Mouse (Mus musculus) midbrain, postnatal 0 days (tissue): Measurements from ENCODE around the gene Fbxw17. TPM values are rescaled to one million over a fixed set of nuclear protein-coding genes. Genes with fewer than 3 reads are reported as not detected.
A peak's percentile ranks its signal among the peaks of the same experiment; 100 is the strongest.
"Not testable (repeated sequence)": the region's sequence is repeated elsewhere in the genome, so short reads cannot be mapped to it uniquely, and the experiment has no call there.

Experiments
- ATAC-seq: fragments of 200-750 bp; cut with Nextera tagmentation; 2 replicates; pipeline ENCODE4 v1.8.0; 2017; ENCODE audit warnings: moderate number of reproducible peaks, mild to moderate bottlenecking, moderate TSS enrichment, moderate library complexity; ENCODE audit not compliant: low FRiP score
- DNase-seq: peaks from one replicate; pipeline ENCODE4 v3.0.0-alpha.2; 2015; ENCODE audit warnings: low spot score
- H3K27ac ChIP-seq: fragments of 300-500 bp; sonication (generic); 2 replicates; pipeline ENCODE4 v1.5.1; 2014; ENCODE audit warnings: low read depth, mild to moderate bottlenecking, low read length, mixed read lengths
- H3K27me3 ChIP-seq: fragments of 300-500 bp; sonication (generic); 2 replicates; pipeline ENCODE4 v1.6.1; 2014; ENCODE audit warnings: low read length, control low read depth, mixed read lengths; ENCODE audit not compliant: insufficient read depth
- H3K36me3 ChIP-seq: fragments of 300-500 bp; sonication (generic); 2 replicates; pipeline ENCODE4 v1.6.1; 2014; ENCODE audit warnings: low read length, control low read depth, mixed read lengths; ENCODE audit not compliant: insufficient read depth
- H3K4me1 ChIP-seq: fragments of 300-500 bp; sonication (generic); 2 replicates; pipeline ENCODE4 v1.6.1; 2014; ENCODE audit warnings: mild to moderate bottlenecking, control low read depth, antibody characterized with exemption, low read length, mixed read lengths; ENCODE audit not compliant: insufficient read depth
- H3K4me2 ChIP-seq: fragments of 300-500 bp; sonication (generic); 2 replicates; pipeline ENCODE4 v1.6.1; 2014; ENCODE audit warnings: low read depth, mild to moderate bottlenecking, low read length, mixed read lengths; ENCODE audit not compliant: poor library complexity, severe bottlenecking
- H3K4me3 ChIP-seq: fragments of 300-500 bp; sonication (generic); 2 replicates; pipeline ENCODE4 v1.5.1; 2014; ENCODE audit warnings: low read depth, mild to moderate bottlenecking, low read length, moderate library complexity
- H3K9ac ChIP-seq: fragments of 300-500 bp; sonication (generic); replicated peaks from 2 replicates; pipeline ENCODE4 v1.6.1; 2014; ENCODE audit warnings: mild to moderate bottlenecking, low read length, moderate library complexity, mixed read lengths; ENCODE audit not compliant: poor library complexity, severe bottlenecking
- H3K9me3 ChIP-seq: fragments of 300-500 bp; sonication (generic); 2 replicates; pipeline ENCODE4 v1.6.1; 2016; ENCODE audit warnings: low read length, control low read depth
- CTCF ChIP-seq: IDR thresholded peaks from 2 replicates; pipeline ENCODE4 v1.5.1; 2016; ENCODE audit warnings: antibody characterized with exemption, mild to moderate bottlenecking
- WGBS: fragments of 180-500 bp; shearing (Covaris S2); extraction: QIAGEN DNeasy Blood & Tissue Kit; methylation state at CpG from one replicate; pipeline ENCODE4 v1.1.7; 2014; 5-methylcytosine and 5-hydroxymethylcytosine counted together
- polyA plus RNA-seq: library from polyadenylated mRNA; unstranded; fragments of >200 nt; fragmentation: Nextera tagmentation; extraction: Ambion mirVana; gene quantifications from 2 replicates; pipeline ENCODE4 v1.2.1, GENCODE M21; 2015
- total RNA-seq: library from RNA; depleted of rRNA; stranded (reverse); fragments of >200 nt; gene quantifications from 2 replicates; pipeline ENCODE4 v1.2.3, GENCODE M21; 2014; rRNA removed

Gene Fbxw17
- total RNA-seq (41.8 and 42.5 TPM in 2 replicates), polyA plus RNA-seq (29.6 and 39.1 TPM in 2 replicates)

DNA sequence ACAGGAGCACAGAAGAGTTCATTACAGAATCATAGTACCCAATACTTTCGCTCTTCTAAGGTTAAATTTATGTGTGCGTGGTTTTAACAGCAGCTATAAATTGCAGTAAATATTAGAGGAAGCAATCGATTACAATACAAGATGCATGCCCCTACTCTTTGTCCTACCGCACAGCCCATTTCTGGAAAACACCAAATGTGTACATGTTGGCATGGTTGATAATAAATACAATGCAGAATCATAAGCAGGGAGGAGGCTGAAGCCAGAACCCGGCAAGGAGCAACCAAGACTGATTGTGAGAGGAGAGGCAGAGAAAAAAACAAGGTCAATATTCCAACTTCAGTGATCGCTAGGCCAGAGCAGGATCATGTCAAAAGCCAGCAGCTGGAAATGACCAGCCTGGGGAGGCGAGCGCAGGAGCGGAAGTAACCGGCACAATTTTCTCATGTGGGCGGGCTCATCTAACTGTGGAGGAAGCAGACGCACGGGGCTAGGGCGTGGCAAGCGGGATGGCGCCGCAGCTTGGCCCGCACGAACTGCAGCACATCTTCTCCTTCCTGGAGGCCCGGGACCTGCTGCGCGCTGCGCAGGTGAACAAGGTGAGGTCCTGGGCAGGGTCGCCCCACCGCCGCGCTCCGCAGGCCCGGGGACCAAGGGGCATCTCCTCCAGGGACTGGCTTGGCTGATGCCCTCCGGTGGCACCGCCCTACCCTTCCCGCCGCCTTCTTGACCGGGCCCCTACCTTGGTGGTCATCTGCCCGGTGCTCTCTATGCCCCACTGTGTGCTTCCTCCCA lies at the start of gene Fbxw17:
Gene Fbxw17 (plus strand): TSS at position 476 of the 795 bp plus-strand sequence.
- Histone ChIP-seq H3K9ac (peak within 1 kb of the TSS; percentile 91), H3K27me3 (no peaks in the 10 kb centered on the region), H3K27ac (peak within 1 kb of the TSS; percentile 77), H3K4me2 (peak within 1 kb of the TSS; percentile 88), H3K4me3 (peak within 1 kb of the TSS; percentile 90), H3K4me1 (peaks cover 3% of the 10 kb centered on the region; the same call in 1 of the 2 replicates), H3K36me3 (no peaks in the 10 kb centered on the region; the same call in 1 of the 2 replicates), H3K9me3 (no peaks in the 10 kb centered on the region)
- peak; percentile 84 for DNase-seq
- 11% methylated on average over 35 of the region's 35 CpGs for WGBS
- TF ChIP-seq CTCF = no peak
- peak; percentile 97 for ATAC-seq

DNA sequence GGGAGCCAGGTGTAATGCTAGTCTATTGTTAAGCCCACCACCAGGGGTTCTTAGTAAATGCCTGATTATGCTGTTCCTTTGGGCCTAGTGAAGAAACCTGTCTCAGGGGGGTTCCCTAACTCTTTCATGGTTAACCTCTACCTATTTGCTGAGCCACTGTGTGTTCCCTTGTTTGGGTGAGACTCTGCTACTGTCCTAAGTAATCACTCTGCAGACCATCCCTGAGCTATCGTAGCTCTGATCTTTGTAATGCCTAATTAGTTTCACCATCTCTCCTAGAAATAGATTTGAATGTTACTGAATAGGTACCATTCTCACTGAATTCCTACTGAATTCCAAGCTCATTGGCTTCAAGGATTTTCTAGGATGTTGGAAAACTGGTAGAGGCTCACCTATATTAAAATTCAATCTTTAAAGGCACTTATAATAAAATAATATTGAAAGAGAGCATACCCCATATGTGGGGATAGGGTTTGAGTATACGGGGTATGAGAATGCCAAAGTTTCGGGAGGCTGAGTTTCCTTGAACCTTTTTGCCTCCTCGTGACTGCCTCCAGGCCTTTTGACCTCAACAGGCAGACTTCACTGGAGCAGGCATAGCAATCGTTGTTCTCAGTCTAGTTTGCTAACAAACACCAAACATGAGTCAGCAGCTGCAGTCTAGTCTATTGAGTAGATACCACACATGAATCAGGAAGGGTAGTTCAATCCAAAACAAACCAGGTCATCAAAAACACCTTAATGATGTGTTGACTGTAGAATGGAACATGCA lies 44.5 kb upstream of the Fbxw17 start:
- not testable (repeated sequence) for H3K9ac ChIP-seq, DNase-seq, H3K4me1 ChIP-seq, H3K9me3 ChIP-seq, H3K27ac ChIP-seq, H3K36me3 ChIP-seq, H3K4me3 ChIP-seq, ATAC-seq, H3K4me2 ChIP-seq, H3K27me3 ChIP-seq
- WGBS = 74% methylated on average over 5 of the region's 5 CpGs

DNA sequence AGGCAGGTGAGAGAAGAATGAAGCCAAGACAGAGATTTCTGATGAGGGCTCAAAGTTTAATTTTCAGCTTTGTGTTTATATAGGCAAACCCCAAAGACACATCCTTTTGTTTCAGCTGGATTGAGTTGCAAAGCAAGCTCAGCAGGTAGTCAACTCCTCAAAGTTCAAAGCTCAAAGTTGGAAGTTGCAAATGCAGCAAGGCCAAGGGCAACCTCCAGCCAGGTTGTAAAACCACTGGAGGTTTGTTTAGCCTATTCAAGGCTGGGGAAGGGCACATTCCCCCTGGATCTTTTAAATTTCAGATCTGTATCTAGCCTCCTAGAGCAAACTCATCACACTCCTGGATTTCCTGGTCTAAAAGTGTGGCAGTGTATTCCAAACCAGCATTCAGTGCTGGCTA lies 28.5 kb upstream of the Fbxw17 start:
- not testable (repeated sequence) for H3K4me2 ChIP-seq, H3K4me1 ChIP-seq, H3K9ac ChIP-seq, DNase-seq, H3K9me3 ChIP-seq, H3K36me3 ChIP-seq, H3K4me3 ChIP-seq, H3K27ac ChIP-seq, H3K27me3 ChIP-seq, ATAC-seq

DNA sequence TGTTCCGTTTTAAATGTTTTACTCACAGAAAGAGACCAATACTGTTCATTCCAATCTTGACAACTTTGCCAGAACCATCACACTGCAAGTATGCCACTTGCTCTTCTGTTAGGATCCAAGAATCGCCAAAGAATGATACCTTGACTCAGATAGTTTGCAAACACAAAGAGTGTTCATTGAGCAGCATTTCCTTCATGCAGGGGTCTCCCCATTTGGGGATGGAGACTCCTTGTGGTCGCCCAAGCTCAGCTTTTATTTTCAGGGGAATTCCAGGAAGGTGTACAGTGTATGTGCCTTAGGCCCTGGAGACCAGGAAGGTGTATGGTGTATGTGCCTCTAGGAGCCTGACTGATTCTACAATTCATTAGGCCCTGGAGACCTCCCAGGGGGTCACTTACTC lies 757 bp downstream of the Fbxw17 start:
- Histone ChIP-seq H3K4me1 (peaks cover 3% of the 10 kb centered on the region; the same call in 1 of the 2 replicates), H3K4me3 (peak overlapping the region; percentile 90), H3K9me3 (no peaks in the 10 kb centered on the region), H3K9ac (peak overlapping the region; percentile 91), H3K4me2 (peak overlapping the region; percentile 88), H3K27ac (peak overlapping the region; percentile 77; the same call in 1 of the 2 replicates), H3K36me3 (peaks cover 5% of the 10 kb centered on the region), H3K27me3 (no peaks in the 10 kb centered on the region)
- ATAC-seq (peak; percentile 32; the same call in 1 of the 2 replicates), DNase-seq (peak; percentile 12)
- 39% methylated on average over 3 of the region's 3 CpGs for WGBS
- peak; percentile 36 for TF ChIP-seq CTCF

DNA sequence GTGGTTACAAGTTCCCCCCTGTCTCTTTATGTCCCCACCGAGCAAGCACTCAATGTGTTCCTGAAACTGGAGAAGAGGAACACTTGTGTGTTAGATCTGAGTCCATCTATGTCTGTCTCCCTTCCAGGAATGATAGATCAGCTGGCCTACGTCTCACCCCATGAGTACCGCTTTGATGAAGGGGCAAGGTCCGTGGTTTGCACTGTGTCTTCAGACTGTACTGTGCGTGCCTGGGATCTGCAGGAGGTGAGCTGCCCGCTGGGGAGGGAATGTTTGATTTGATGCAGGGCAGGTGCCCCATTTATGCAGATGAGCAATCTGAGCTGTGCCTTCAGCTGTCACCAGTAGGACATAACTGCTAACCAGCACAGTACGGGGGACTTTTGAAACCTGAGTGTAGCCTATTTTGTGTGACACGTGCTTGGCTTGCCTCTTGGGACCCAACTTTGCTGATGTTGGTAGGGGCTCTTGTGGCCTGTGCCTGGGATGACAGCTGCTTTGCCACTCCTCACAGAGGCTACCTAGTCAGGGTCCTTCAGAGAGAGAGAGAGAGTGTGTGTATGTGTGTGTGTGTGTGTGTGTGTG lies 6.1 kb downstream of the Fbxw17 start:
- Histone ChIP-seq H3K4me1 (peaks cover under 1% of the 10 kb centered on the region; the same call in 1 of the 2 replicates), H3K27me3 (no peaks in the 10 kb centered on the region), H3K36me3 (peaks cover 46% of the 10 kb centered on the region), H3K4me3 (no peak overlapping the region), H3K9me3 (no peaks in the 10 kb centered on the region), H3K4me2 (no peak overlapping the region), H3K27ac (no peak overlapping the region), H3K9ac (no peak overlapping the region)
- no peak for TF ChIP-seq CTCF
- 94% methylated on average over 8 of the region's 8 CpGs for WGBS
- no peak for ATAC-seq
- no peak for DNase-seq
